Mouse (Mus musculus) Patski (cell line): ENCODE results near the gene Pgm2. TPM values are rescaled to one million over a fixed set of nuclear protein-coding genes. Genes with fewer than 3 reads are reported as not detected.

Source experiments
- ATAC-seq: fragments of 100-300 bp; one replicate; pipeline ENCODE4 v1.8.0; 2021
- CTCF ChIA-PET: fragments of 350-600 bp; sonication (Branson Sonifier 250); formaldehyde crosslinking; loops from one replicate; lab custom pipeline; 2022; ENCODE audit warnings: inconsistent platforms; lab: Charles Lee
- POLR2A ChIA-PET: fragments of 350-600 bp; sonication (Branson Sonifier 250); formaldehyde crosslinking; loops from one replicate; lab custom pipeline; 2022; ENCODE audit warnings: antibody characterized with exemption, inconsistent platforms; lab: Charles Lee
- DNase-seq: peaks from one replicate; pipeline ENCODE4 v3.0.0-alpha.2; 2011; ENCODE audit warnings: low read depth, low spot score
- H3K27me3 ChIP-seq: fragments of 371-371 bp; one replicate; pipeline ENCODE4 v1.5.1; 2021
- CTCF ChIP-seq: fragments of 100-300 bp; IDR thresholded peaks from one replicate; pipeline ENCODE4 v1.5.1; 2021
- in situ Hi-C: fragments of 300-500 bp; cut with MboI; formaldehyde crosslinking; loops from 3 replicates; pipeline ENCODE4 v1.11.1; 2018; ENCODE audit warnings: low pct_unique_long_range_greater_than_20kb, mixed read lengths
- polyA plus RNA-seq: library from polyadenylated mRNA; unstranded; gene quantifications from one replicate; pipeline ENCODE4 v1.2.3, GENCODE M21; 2021

Gene Pgm2
- polyA plus RNA-seq, 1 experiment from 2014 or later: 84.2 TPM

GRCm38 (mm10) chr5:64070742-64071476, 21.8 kb upstream of the Pgm2 start:
- POLR2A ChIA-PET: interaction anchor here (1.3 kb wide), 1 partner anchor 102 kb away, joined by 3 read pairs; no protein-coding TSS in a partner anchor
- in situ Hi-C loops: loop anchor here (5.0 to 25.0 kb wide), 4 partner anchors 164 to 1134 kb away; partner anchors contain the start of gene 0610040J01Rik
- ATAC-seq: no peak
- no peak for DNase-seq
- H3K27me3 ChIP-seq: no peaks in the 10 kb centered on the region
- CTCF ChIA-PET: interaction anchor here (0.6 to 3.8 kb wide), 35 partner anchors 10 to 971 kb away, joined by 3 to 63 read pairs (median 5); no protein-coding TSS in a partner anchor
- TF ChIP-seq CTCF: peak; percentile 3

DNA sequence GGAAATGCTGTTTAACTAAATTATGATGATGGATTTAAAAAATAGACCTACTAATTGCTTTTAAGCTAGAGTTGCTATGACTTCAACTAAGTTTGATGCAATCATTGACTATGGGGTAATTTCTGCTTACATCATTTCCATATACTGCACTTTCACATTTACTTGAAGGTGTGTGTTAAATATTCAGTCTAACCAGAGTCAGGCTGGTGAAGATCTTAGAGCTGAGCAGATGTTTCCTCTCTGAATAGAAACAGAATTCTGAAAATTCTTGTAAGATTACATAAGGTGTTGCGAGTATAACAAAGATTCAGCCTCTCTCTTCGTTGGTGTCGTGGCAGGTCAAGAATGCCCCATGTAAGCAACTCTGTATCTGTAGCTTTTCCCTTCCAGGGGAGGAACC, 18.3 kb upstream of the Pgm2 start:
- POLR2A ChIA-PET: no interaction called here
- DNase-seq (no peak), ATAC-seq (no peak)
- CTCF ChIA-PET: no interaction called here
- H3K27me3 ChIP-seq: no peaks in the 10 kb centered on the region
- in situ Hi-C loops: loop anchor here (5.0 to 25.0 kb wide), 4 partner anchors 167 to 1137 kb away; partner anchors contain the start of gene 0610040J01Rik
- no peak for TF ChIP-seq CTCF

DNA sequence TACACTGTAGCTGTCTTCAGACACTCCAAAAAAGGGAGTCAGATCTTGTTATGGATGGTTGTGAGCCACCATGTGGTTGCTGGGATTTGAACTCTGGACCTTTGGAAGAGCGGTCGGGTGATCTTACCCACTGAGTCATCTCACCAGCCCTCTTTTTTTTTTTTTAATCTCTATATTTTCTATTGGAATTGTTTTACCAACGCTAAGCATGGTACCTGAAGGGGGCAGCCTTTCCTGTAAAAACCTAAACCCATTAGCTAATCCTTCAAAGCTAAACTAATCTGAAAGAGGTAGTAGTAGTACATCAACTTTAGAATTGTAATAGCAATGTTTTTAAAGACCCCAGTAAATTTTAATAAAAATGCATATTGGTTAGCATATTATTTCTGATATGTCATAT, 17.2 kb upstream of the Pgm2 start:
- TF ChIP-seq CTCF: peak; percentile 45
- in situ Hi-C loops: no loop called here
- CTCF ChIA-PET: interaction anchor here (0.9 to 1.4 kb wide), 3 partner anchors 10 to 204 kb away, joined by 3 to 6 read pairs (median 4); no protein-coding TSS in a partner anchor

GRCm38 (mm10) chr5:64077353-64077752, 15.4 kb upstream of the Pgm2 start:
- CTCF ChIA-PET: interaction anchor here (1.4 kb wide), 1 partner anchor 31 kb away, joined by 3 read pairs; no protein-coding TSS in a partner anchor
- ATAC-seq (no peak), DNase-seq (no peak)
- H3K27me3 ChIP-seq: no peaks in the 10 kb centered on the region
- POLR2A ChIA-PET: no interaction called here
- in situ Hi-C loops: no loop called here
- no peak for TF ChIP-seq CTCF

More for the DNA sequence above, 17.2 kb upstream of the Pgm2 start:
- ATAC-seq (no peak), DNase-seq (no peak)
- POLR2A ChIA-PET: interaction anchor here (0.7 kb wide), 1 partner anchor 166 kb away, joined by 3 read pairs; no protein-coding TSS in a partner anchor
- H3K27me3 ChIP-seq: no peaks in the 10 kb centered on the region

DNA sequence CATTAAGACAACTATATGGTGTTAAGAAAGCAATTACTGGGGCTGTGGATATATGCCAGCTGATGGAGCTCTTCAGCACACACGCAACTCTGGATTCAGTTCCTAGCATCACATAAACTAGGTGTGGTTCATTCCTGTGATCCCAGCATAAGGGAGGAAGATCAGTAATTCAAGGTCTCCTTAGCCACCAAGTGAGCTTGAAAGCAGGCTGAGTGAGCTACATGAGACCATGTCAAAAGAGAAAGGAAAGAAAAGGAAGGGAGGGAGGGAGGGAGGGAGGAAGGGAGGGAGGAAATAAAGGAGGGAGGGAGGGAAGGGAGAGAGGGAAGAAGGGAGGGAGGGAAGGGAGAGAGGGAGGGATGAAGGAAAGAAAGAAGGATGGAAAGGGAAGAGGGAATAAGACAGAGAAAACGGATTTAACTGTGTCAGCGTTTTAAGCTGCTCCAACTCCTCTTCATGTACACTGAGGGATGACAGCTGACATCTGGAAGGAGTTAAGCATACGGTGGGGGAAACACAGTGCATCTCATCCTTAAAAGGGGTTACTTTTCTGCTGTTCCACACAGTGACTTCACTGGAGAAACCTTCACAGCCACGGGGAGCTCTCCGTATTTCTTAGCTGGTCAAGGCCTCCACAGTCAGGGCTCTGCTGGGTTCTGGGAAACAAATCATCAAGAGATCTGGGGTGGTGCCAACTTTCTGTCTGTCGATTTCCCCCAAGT, 13.8 kb upstream of the Pgm2 start:
- no peak for ATAC-seq
- ChIA-PET POLR2A (interaction anchor here (0.7 kb wide), 1 partner anchor 26 kb away, joined by 3 read pairs; no protein-coding TSS in a partner anchor), CTCF (interaction anchor here (0.8 to 1.8 kb wide), 3 partner anchors 13 to 33 kb away, joined by 3 to 4 read pairs (median 3); no protein-coding TSS in a partner anchor)
- no peaks in the 10 kb centered on the region for H3K27me3 ChIP-seq
- in situ Hi-C loops: no loop called here
- no peak for DNase-seq
- TF ChIP-seq CTCF: no peak

GRCm38 (mm10) chr5:64079462-64079817, 13.3 kb upstream of the Pgm2 start:
- TF ChIP-seq CTCF: no peak
- H3K27me3 ChIP-seq: no peaks in the 10 kb centered on the region
- POLR2A ChIA-PET: interaction anchor here (0.7 kb wide), 1 partner anchor 26 kb away, joined by 3 read pairs; no protein-coding TSS in a partner anchor
- no peak for DNase-seq
- CTCF ChIA-PET: interaction anchor here (1.1 to 1.8 kb wide), 2 partner anchors 13 to 15 kb away, joined by 3 to 4 read pairs; no protein-coding TSS in a partner anchor
- no peak for ATAC-seq
- in situ Hi-C loops: no loop called here

DNA sequence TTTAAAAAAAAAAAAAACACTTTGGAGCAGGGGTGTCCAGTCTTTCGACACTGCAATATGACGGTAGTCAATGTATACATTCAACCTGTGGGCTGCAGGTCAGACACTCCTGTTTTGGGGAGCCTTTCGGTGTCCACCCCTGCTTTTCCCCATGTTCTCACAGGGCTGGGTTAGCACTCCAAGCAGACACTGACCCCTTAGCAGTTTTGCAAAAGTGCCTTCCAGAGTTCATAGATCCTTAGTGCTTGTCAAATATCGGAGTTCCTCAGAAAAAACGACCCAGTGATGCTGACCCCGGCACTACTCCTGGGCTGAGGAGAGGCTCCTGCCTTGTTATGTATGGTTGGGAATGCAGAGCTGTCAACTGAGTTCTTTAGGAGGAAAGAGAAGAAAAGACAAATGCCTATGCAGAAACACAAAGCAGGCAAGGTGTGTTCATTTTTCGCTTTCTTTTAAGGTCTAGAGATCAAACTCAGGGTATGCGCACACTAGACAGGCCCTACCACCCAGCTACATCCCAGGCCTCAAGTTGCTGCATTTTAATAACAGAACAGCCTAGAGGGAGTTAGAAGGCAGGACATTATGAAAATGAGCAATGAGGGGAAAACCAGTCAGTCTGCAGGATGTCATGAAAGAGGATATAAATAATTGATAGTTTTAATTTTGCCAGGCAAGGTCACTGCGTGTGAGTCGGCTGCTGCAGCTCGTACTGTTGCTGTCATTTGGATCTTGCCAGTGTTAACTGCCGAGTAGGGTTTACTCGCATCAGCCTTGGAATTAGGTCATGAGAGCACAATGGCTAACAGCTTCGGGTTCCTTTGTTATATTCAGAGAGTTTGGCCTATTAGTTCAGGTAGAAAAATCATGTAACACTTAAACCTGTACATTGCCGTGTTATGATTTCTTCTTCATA, 9.0 kb upstream of the Pgm2 start:
- POLR2A ChIA-PET: no interaction called here
- ATAC-seq: no peak
- CTCF ChIA-PET: no interaction called here
- in situ Hi-C loops: no loop called here
- no peaks in the 10 kb centered on the region for H3K27me3 ChIP-seq
- DNase-seq: no peak
- no peak for TF ChIP-seq CTCF

DNA sequence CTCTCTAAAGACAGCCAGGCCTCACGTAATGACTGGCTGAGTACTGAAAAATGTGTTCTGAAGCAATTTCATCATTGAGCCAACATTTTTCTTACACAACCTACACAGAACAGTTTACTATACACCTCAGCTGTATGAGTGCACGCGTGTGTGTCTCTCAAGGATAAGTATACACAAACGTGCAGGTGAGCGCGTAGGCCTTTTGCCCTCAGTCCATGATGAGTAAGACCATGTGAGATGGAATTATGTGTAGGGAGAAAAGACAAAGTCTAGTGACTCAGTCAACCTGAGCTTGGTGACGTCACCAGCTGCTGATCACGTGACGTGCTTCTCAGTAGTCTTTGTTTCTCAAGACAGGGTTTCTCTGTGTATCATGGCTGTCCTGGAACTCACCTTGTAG, 7.3 kb upstream of the Pgm2 start:
- ChIA-PET POLR2A (no interaction called here), CTCF (interaction anchor here (0.7 to 0.8 kb wide), 2 partner anchors 9 to 14 kb away, joined by 3 read pairs; no protein-coding TSS in a partner anchor)
- in situ Hi-C loops: no loop called here
- H3K27me3 ChIP-seq: no peaks in the 10 kb centered on the region
- no peak for TF ChIP-seq CTCF
- DNase-seq: no peak
- ATAC-seq: no peak

- ChIA-PET POLR2A (no interaction called here), CTCF (interaction anchor here (2.1 kb wide), 1 partner anchor 18 kb away, joined by 6 read pairs; no protein-coding TSS in a partner anchor)
- no peak for ATAC-seq
- TF ChIP-seq CTCF: no peak
- no peaks in the 10 kb centered on the region for H3K27me3 ChIP-seq
- in situ Hi-C loops: no loop called here
- DNase-seq: no peak
Measured at GRCm38 (mm10) chr5:64088740-64089139, 4.0 kb upstream of the Pgm2 start.
